Mouse (Mus musculus): ENCODE measurements around the gene C1qtnf6.

The C1qtnf6 gene

GRCm38 (mm10) chr15:78479470-78479869 lies 51.7 kb downstream of the C1qtnf6 start:
- DNase-seq, result no peak

GRCm38 (mm10) chr15:78478073-78478472 lies 53.1 kb downstream of the C1qtnf6 start:
- DNase-seq, result no peak

DNA sequence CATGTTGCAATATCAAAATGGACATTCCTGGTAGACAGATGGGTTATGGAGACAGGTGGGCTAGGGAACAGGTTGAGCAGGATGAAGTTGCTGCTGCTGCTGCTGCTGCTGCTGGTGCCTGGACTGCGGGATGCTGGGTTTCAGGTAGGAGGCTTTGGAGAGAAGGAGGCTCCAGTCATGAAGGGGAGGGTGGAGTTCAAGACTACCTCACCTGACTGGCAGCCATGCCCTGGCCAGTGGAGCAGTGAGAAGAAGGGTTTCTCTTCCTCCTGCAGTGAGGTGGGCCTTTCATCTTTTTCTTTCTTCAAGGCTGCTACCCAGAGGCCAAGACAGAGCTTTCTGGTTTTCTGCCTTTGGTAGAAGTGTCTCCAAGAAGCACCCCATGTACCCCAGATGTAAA lies 54.3 kb downstream of the C1qtnf6 start:
- DNase-seq, result no peak

DNA sequence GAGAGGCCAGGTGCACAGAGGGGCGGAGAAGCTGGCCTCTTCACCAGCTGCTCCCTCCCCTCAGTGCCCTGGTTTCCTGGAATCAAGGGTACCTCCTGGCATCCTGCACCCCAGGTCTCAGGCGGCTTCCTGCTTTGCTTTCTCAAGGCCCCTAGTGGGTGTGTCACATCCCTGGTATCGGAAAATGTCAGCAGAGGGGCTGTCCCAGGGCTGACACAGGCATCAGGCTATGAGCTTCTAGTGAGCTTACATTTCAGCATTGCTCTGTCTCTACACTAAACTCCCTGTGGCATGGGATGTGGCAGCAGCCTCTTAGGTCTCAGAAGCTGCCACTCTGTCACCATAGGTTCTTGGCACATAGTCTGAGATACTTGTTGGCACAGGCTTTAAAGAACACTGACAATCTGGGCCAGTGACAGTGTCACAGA lies 55.6 kb downstream of the C1qtnf6 start:
- no peak for DNase-seq

GRCm38 (mm10) chr15:78473442-78473841 lies 57.8 kb downstream of the C1qtnf6 start:
- no peak for DNase-seq
